Comparison of ENCODE assay signal across 22 mouse cellular contexts in genomic region chr1:146442576-146442975, GRCm38 (mm10). TPM values are rescaled to one million over a fixed set of nuclear protein-coding genes. Genes with fewer than 3 reads are reported as not detected.
DNase-seq lines count a peak whose midpoint lies in the region; ATAC-seq and TF ChIP-seq lines count a peak whose summit lies in the region.
"Had no signal": no experiment of that assay in that cellular context is flagged by ENCODE, and none has a peak within 500 bp of the region (broad histone marks: within the 10 kb centered on the region; RNA-seq: fewer than 3 reads in every experiment).

No protein-coding gene starts in this region.

- no peaks in the 10 kb centered on the region for H3K36me3 ChIP-seq in stomach, embryonic 14.5 days (ENCODE audit: control insufficient read depth, insufficient read depth, low read length)
- H3K36me3 ChIP-seq in stomach, postnatal 0 days (ENCODE audit: control insufficient read depth, insufficient read depth, low read length), result no peaks in the 10 kb centered on the region
- H3K36me3 ChIP-seq in intestine, embryonic 16.5 days (ENCODE audit: control insufficient read depth, insufficient read depth, low read length), result no peaks in the 10 kb centered on the region
- no peaks in the 10 kb centered on the region for H3K36me3 ChIP-seq in heart, embryonic 11.5 days (ENCODE audit: control insufficient read depth, insufficient read depth, low read length)
- H3K36me3 ChIP-seq: embryonic facial prominence, embryonic 13.5 days; embryonic facial prominence, embryonic 15.5 days; forebrain, embryonic 10.5 days; forebrain, embryonic 12.5 days had no signal

- no peaks in the 10 kb centered on the region for H3K4me1 ChIP-seq in stomach, embryonic 14.5 days (ENCODE audit: control insufficient read depth, insufficient read depth, low read length)
- no peaks in the 10 kb centered on the region for H3K4me1 ChIP-seq in stomach, postnatal 0 days (replicated peaks; ENCODE audit: control insufficient read depth, insufficient read depth)
- H3K4me1 ChIP-seq in intestine, embryonic 16.5 days (ENCODE audit: control insufficient read depth, insufficient read depth, low read length), result no peaks in the 10 kb centered on the region
- H3K4me1 ChIP-seq in heart, embryonic 11.5 days (ENCODE audit: control insufficient read depth, insufficient read depth, low read length), result no peaks in the 10 kb centered on the region
- H3K4me1 ChIP-seq: embryonic facial prominence, embryonic 13.5 days; embryonic facial prominence, embryonic 15.5 days; forebrain, embryonic 10.5 days; forebrain, embryonic 12.5 days had no signal

- no peak for TF ChIP-seq EP300 in stomach, postnatal 0 days (optimal IDR thresholded peaks at IDR 0.05)

- no peak overlapping the region for H3K4me3 ChIP-seq in stomach, embryonic 14.5 days (ENCODE audit: low read depth, low read length)
- no peak overlapping the region for H3K4me3 ChIP-seq in stomach, postnatal 0 days (ENCODE audit: low read depth, low read length)
- H3K4me3 ChIP-seq in intestine, embryonic 16.5 days (ENCODE audit: low read length), result no peak overlapping the region
- H3K4me3 ChIP-seq in heart, embryonic 11.5 days (ENCODE audit: low read depth, low read length), result no peak overlapping the region
- H3K4me3 ChIP-seq: embryonic facial prominence, embryonic 13.5 days; embryonic facial prominence, embryonic 15.5 days; erythroblast, embryonic 14.5 days; forebrain, embryonic 10.5 days; forebrain, embryonic 12.5 days had no signal

- H3K27ac ChIP-seq in stomach, embryonic 14.5 days (ENCODE audit: low read length), result no peak overlapping the region
- no peak overlapping the region for H3K27ac ChIP-seq in stomach, postnatal 0 days (replicated peaks)
- no peak overlapping the region for H3K27ac ChIP-seq in intestine, embryonic 16.5 days (ENCODE audit: low read length)
- no peak overlapping the region for H3K27ac ChIP-seq in heart, embryonic 11.5 days (ENCODE audit: low read depth, low read length)
- H3K27ac ChIP-seq: embryonic facial prominence, embryonic 13.5 days; embryonic facial prominence, embryonic 15.5 days; forebrain, embryonic 10.5 days; forebrain, embryonic 12.5 days had no signal

- H3K27me3 ChIP-seq in stomach, embryonic 14.5 days (ENCODE audit: control insufficient read depth, insufficient read depth, low read length), result no peaks in the 10 kb centered on the region
- no peaks in the 10 kb centered on the region for H3K27me3 ChIP-seq in stomach, postnatal 0 days (ENCODE audit: control insufficient read depth, insufficient read depth, low read length)
- H3K27me3 ChIP-seq in intestine, embryonic 16.5 days (replicated peaks; ENCODE audit: control insufficient read depth, insufficient read depth, low read length), result no peaks in the 10 kb centered on the region
- no peaks in the 10 kb centered on the region for H3K27me3 ChIP-seq in heart, embryonic 11.5 days (ENCODE audit: control insufficient read depth, insufficient read depth, low read length)
- H3K27me3 ChIP-seq: embryonic facial prominence, embryonic 13.5 days; embryonic facial prominence, embryonic 15.5 days; forebrain, embryonic 12.5 days had no signal

- H3K4me2 ChIP-seq in stomach, embryonic 14.5 days (replicated peaks; ENCODE audit: low read depth, low read length), result no peak overlapping the region
- H3K4me2 ChIP-seq in stomach, postnatal 0 days (replicated peaks; ENCODE audit: low read depth), result no peak overlapping the region
- H3K4me2 ChIP-seq in intestine, embryonic 16.5 days (ENCODE audit: low read depth, low read length), result no peak overlapping the region
- no peak overlapping the region for H3K4me2 ChIP-seq in heart, embryonic 11.5 days
- H3K4me2 ChIP-seq: embryonic facial prominence, embryonic 13.5 days; embryonic facial prominence, embryonic 15.5 days; forebrain, embryonic 12.5 days had no signal

- H3K9ac ChIP-seq in stomach, embryonic 14.5 days (replicated peaks; ENCODE audit: low read depth, low read length), result no peak overlapping the region
- H3K9ac ChIP-seq in stomach, postnatal 0 days (ENCODE audit: low read length), result no peak overlapping the region
- H3K9ac ChIP-seq in intestine, embryonic 16.5 days (ENCODE audit: low read depth, low read length), result no peak overlapping the region
- H3K9ac ChIP-seq in heart, embryonic 11.5 days (ENCODE audit: low read depth, low read length), result no peak overlapping the region
- H3K9ac ChIP-seq: embryonic facial prominence, embryonic 13.5 days; embryonic facial prominence, embryonic 15.5 days; forebrain, embryonic 12.5 days had no signal

- DNase-seq in stomach, postnatal 0 days (ENCODE audit: low spot score), result no peak
- DNase-seq in thymus, postnatal 10 days (ENCODE audit: low spot score in 2 of 2), result no peak
- DNase-seq: adrenal gland, adult 2 months; adrenal gland, postnatal 10 days; adrenal gland, postnatal 25 days; cerebellum, adult 11 months; cerebellum, adult 18-20 months; cerebellum, adult 8-10 months; cerebellum, adult 9-11 months; cerebellum, postnatal 14 days; cerebellum, postnatal 36 days; embryo, embryonic 11 days had no signal

- H3K9me3 ChIP-seq in stomach, embryonic 14.5 days (ENCODE audit: control insufficient read depth, low read depth, low read length), result no peaks in the 10 kb centered on the region
- no peaks in the 10 kb centered on the region for H3K9me3 ChIP-seq in stomach, postnatal 0 days (ENCODE audit: control insufficient read depth, low read length)
- no peaks in the 10 kb centered on the region for H3K9me3 ChIP-seq in intestine, embryonic 16.5 days (ENCODE audit: control insufficient read depth, low read length)
- no peaks in the 10 kb centered on the region for H3K9me3 ChIP-seq in heart, embryonic 11.5 days (replicated peaks; ENCODE audit: control insufficient read depth, low read length)
- H3K9me3 ChIP-seq: embryonic facial prominence, embryonic 13.5 days; embryonic facial prominence, embryonic 15.5 days; forebrain, embryonic 10.5 days; forebrain, embryonic 12.5 days had no signal

- TF ChIP-seq CTCF in stomach, postnatal 0 days (IDR thresholded peaks at IDR 0.05; ENCODE audit: low read depth), result no peak

- ATAC-seq in stomach, embryonic 14.5 days (ENCODE audit: insufficient number of reproducible peaks, insufficient read depth, low FRiP score, low read depth), result peak; percentile 72; the same call in 1 of the 2 replicates
- no peak for ATAC-seq in stomach, postnatal 0 days (ENCODE audit: low FRiP score, low TSS enrichment)
- ATAC-seq in intestine, embryonic 16.5 days, result peak; percentile 82
- no peak for ATAC-seq in heart, embryonic 11.5 days (replicated peaks; ENCODE audit: insufficient number of reproducible peaks, low FRiP score, low TSS enrichment)
- ATAC-seq: forebrain, embryonic 14.5 days; forebrain, embryonic 16.5 days had no signal

RNA-seq across cellular contexts. Expression of gene Brinp3, which starts 52.0 kb away (rescaled TPM):
- 5.3 and 5.8 TPM in 2 replicates for polyA plus RNA-seq in stomach, embryonic 14.5 days (2014; fragmentation: Nextera tagmentation; extraction: Ambion mirVana)
- 0.69 and 0.73 TPM in 2 replicates for polyA plus RNA-seq in stomach, postnatal 0 days (2015; fragmentation: Nextera tagmentation; extraction: Ambion mirVana)
- 0.42 and 0.88 TPM in 2 replicates for polyA plus RNA-seq in intestine, embryonic 16.5 days (2015; fragmentation: Nextera tagmentation; extraction: Ambion mirVana)
- 0.13 and 0.23 TPM in 2 replicates for polyA plus RNA-seq in heart, embryonic 11.5 days (2014; fragmentation: Nextera tagmentation; extraction: Ambion mirVana)
- polyA plus RNA-seq: erythroblast, embryonic 14.5 days had no signal

Comparison
In these comparisons a context has a peak if more than half of its experiments do, and no peak if none do; other contexts are left out.
1. ATAC-seq: peak in stomach, embryonic 14.5 days (single experiment) and intestine, embryonic 16.5 days (single experiment); none in stomach, postnatal 0 days (single experiment) and heart, embryonic 11.5 days (single experiment).